Mouse (Mus musculus): Measurements from ENCODE around the gene Rsph4a. TPM values are rescaled to one million over a fixed set of nuclear protein-coding genes. Genes with fewer than 3 reads are reported as not detected.
"Not testable (repeated sequence)": the region's sequence is repeated elsewhere in the genome, so short reads cannot be mapped to it uniquely, and the experiment has no call there.

Rsph4a gene
- 0.65 and 0.76 TPM in 2 replicates for polyA plus RNA-seq (2015; fragmentation: Nextera tagmentation; extraction: Ambion mirVana)

GRCm38 (mm10) chr10:33904530-33905481, at the start of gene Rsph4a:
Rsph4a (plus strand) TSS chr10:33905111.
- ATAC-seq = peak; percentile 100
- Histone ChIP-seq H3K27me3 (replicated peaks; ENCODE audit: control insufficient read depth, insufficient read depth, low read length) (no peaks in the 10 kb centered on the region), H3K4me1 (replicated peaks; ENCODE audit: control insufficient read depth, insufficient read depth, low read length) (peaks cover 5% of the 10 kb centered on the region; the same call in 1 of the 2 replicates), H3K4me3 (replicated peaks; ENCODE audit: low read length) (peak within 1 kb of the TSS; percentile 50), H3K27ac (ENCODE audit: low read length) (no peak within 1 kb of the TSS), H3K9me3 (ENCODE audit: control insufficient read depth, low read length) (no peaks in the 10 kb centered on the region), H3K36me3 (ENCODE audit: control insufficient read depth, insufficient read depth) (no peaks in the 10 kb centered on the region), H3K4me2 (ENCODE audit: low read length) (peak within 1 kb of the TSS; percentile 63), H3K9ac (replicated peaks; ENCODE audit: low read depth, low read length) (peak within 1 kb of the TSS; percentile 43)
- WGBS = 6% methylated on average over 17 of the region's 17 CpGs

DNA sequence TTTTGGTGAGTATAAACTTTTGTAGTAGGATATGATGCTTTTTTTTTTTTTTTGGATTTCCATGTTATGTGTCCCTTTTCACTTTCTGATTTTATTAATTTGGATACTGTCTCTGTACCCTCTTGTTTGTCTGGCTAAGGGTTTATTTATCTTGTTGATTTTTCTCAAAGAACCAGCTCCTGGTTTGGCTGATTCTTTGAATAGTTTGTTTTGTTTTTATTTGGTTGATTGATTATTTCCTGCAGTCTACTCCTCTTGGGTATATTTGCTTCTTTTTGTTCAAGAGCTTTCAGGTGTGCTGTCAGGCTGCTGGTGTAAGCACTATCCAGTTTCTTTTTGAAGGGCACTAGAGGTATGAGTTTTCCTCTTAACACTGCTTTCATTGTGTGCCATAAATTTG, 47.5 kb upstream of the Rsph4a start, which contains the start of gene Sult3a1:
Sult3a1 (plus strand) TSS at position 301 of the 400 bp plus-strand sequence.
- H3K9ac ChIP-seq (replicated peaks; ENCODE audit: low read depth, low read length) = no peak within 1 kb of the TSS
- H3K4me2 ChIP-seq (ENCODE audit: low read length) = no peak within 1 kb of the TSS
- H3K36me3 ChIP-seq (ENCODE audit: control insufficient read depth, insufficient read depth) = no peaks in the 10 kb centered on the region
- no peak within 1 kb of the TSS for H3K27ac ChIP-seq (ENCODE audit: low read length)
- H3K4me3 ChIP-seq (replicated peaks; ENCODE audit: low read length) = no peak within 1 kb of the TSS
- H3K9me3 ChIP-seq (ENCODE audit: control insufficient read depth, low read length) = no peaks in the 10 kb centered on the region
- no peak for ATAC-seq
- no peaks in the 10 kb centered on the region for H3K27me3 ChIP-seq (replicated peaks; ENCODE audit: control insufficient read depth, insufficient read depth, low read length)
- H3K4me1 ChIP-seq (replicated peaks; ENCODE audit: control insufficient read depth, insufficient read depth, low read length) = no peaks in the 10 kb centered on the region

DNA sequence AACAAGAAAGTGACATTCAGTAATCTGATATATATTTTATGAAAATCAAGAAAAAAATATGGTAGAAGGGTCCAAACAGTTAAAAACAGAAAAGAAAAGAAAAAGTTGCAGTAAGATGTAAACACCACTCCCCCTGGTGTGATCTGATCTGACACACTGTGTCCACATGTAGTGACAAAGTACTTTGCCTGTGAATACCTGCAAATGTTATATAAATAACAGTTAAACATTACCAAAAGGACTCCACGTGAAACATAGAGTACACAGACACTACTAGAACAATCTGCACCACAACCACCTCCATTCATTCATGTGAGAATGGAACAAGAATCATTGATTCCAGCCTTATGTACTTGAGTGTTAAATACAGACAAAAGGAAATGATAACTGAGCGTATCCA, 38.9 kb upstream of the Rsph4a start:
- Histone ChIP-seq H3K9ac (replicated peaks; ENCODE audit: low read depth, low read length) (no peak overlapping the region), H3K36me3 (ENCODE audit: control insufficient read depth, insufficient read depth) (no peaks in the 10 kb centered on the region), H3K4me3 (replicated peaks; ENCODE audit: low read length) (no peak overlapping the region), H3K27me3 (replicated peaks; ENCODE audit: control insufficient read depth, insufficient read depth, low read length) (no peaks in the 10 kb centered on the region), H3K4me2 (ENCODE audit: low read length) (no peak overlapping the region), H3K27ac (ENCODE audit: low read length) (no peak overlapping the region), H3K9me3 (ENCODE audit: control insufficient read depth, low read length) (no peaks in the 10 kb centered on the region), H3K4me1 (replicated peaks; ENCODE audit: control insufficient read depth, insufficient read depth, low read length) (no peaks in the 10 kb centered on the region)
- no peak for ATAC-seq
- 85% methylated on average over 2 of the region's 2 CpGs for WGBS

GRCm38 (mm10) chr10:33870441-33870840, 34.5 kb upstream of the Rsph4a start:
- no peaks in the 10 kb centered on the region for H3K27me3 ChIP-seq (replicated peaks; ENCODE audit: control insufficient read depth, insufficient read depth, low read length)
- H3K4me2 ChIP-seq (ENCODE audit: low read length) = no peak overlapping the region
- H3K9ac ChIP-seq (replicated peaks; ENCODE audit: low read depth, low read length) = no peak overlapping the region
- no peaks in the 10 kb centered on the region for H3K4me1 ChIP-seq (replicated peaks; ENCODE audit: control insufficient read depth, insufficient read depth, low read length)
- H3K36me3 ChIP-seq (ENCODE audit: control insufficient read depth, insufficient read depth) = no peaks in the 10 kb centered on the region
- no peak overlapping the region for H3K4me3 ChIP-seq (replicated peaks; ENCODE audit: low read length)
- H3K27ac ChIP-seq (ENCODE audit: low read length) = no peak overlapping the region
- ATAC-seq = no peak
- no peaks in the 10 kb centered on the region for H3K9me3 ChIP-seq (ENCODE audit: control insufficient read depth, low read length)
- WGBS = 5% methylated on average over 1 of the region's 1 CpGs

- WGBS = 91% methylated on average over 2 of the region's 2 CpGs
- Histone ChIP-seq H3K4me2 (ENCODE audit: low read length) (no peak overlapping the region), H3K27ac (ENCODE audit: low read length) (no peak overlapping the region), H3K27me3 (replicated peaks; ENCODE audit: control insufficient read depth, insufficient read depth, low read length) (no peaks in the 10 kb centered on the region), H3K9me3 (ENCODE audit: control insufficient read depth, low read length) (no peaks in the 10 kb centered on the region), H3K4me1 (replicated peaks; ENCODE audit: control insufficient read depth, insufficient read depth, low read length) (no peaks in the 10 kb centered on the region), H3K36me3 (ENCODE audit: control insufficient read depth, insufficient read depth) (no peaks in the 10 kb centered on the region), H3K9ac (replicated peaks; ENCODE audit: low read depth, low read length) (no peak overlapping the region), H3K4me3 (replicated peaks; ENCODE audit: low read length) (no peak overlapping the region)
- ATAC-seq = no peak
Measured at GRCm38 (mm10) chr10:33872672-33873398, 32.1 kb upstream of the Rsph4a start.

DNA sequence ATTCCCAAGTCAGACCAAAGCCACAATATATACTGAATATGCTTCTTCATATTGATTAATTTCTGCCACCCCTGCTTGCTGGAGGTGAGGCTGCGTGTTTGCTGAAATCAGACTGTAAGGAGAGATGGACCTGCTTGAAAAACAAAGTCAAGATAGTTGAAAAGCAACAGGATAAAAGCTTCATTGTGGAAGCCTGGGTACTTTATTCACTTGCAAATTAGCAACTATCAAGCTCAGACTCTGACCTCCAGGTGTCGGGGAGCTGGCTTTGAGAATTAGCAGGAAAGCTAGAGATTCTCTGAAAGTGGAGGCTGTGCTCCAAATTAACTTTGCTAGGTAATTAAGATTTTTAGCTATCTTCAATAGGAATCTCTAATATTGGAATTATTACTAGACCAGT, 22.5 kb upstream of the Rsph4a start:
- WGBS = 87% methylated on average over 2 of the region's 2 CpGs
- not testable (repeated sequence) for H3K4me3 ChIP-seq (replicated peaks; ENCODE audit: low read length); H3K27me3 ChIP-seq (replicated peaks; ENCODE audit: control insufficient read depth, insufficient read depth, low read length); H3K9ac ChIP-seq (replicated peaks; ENCODE audit: low read depth, low read length); H3K9me3 ChIP-seq (ENCODE audit: control insufficient read depth, low read length); H3K4me1 ChIP-seq (replicated peaks; ENCODE audit: control insufficient read depth, insufficient read depth, low read length); H3K27ac ChIP-seq (ENCODE audit: low read length); ATAC-seq; H3K4me2 ChIP-seq (ENCODE audit: low read length); H3K36me3 ChIP-seq (ENCODE audit: control insufficient read depth, insufficient read depth)

DNA sequence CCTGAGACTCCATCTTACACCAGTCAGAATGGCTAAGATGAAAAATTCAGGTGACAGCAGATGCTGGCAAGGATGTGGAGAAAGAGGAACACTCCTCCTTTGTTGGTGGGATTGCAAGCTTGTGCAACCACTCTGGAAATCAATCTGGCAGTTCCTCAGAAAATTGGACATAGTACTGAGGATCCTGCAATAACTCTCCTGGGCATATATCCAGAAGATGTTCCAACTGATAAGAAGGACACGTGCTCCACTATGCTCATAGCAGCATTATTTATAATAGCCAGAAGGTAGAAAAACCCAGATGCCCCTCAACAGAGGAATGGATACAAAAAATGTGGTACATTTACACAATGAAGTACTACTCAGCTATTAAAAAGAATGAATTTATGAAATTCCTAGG, 3.4 kb upstream of the Rsph4a start:
- ATAC-seq; H3K27ac ChIP-seq (ENCODE audit: low read length): not testable (repeated sequence)
- 76% methylated on average over 1 of the region's 1 CpGs for WGBS

GRCm38 (mm10) chr10:33905489-33905888, 578 bp downstream of the Rsph4a start:
- peak overlapping the region; percentile 50 for H3K4me3 ChIP-seq (replicated peaks; ENCODE audit: low read length)
- WGBS = 3% methylated on average over 6 of the region's 6 CpGs
- H3K4me1 ChIP-seq (replicated peaks; ENCODE audit: control insufficient read depth, insufficient read depth, low read length) = peaks cover 5% of the 10 kb centered on the region; the same call in 1 of the 2 replicates
- peak overlapping the region; percentile 63 for H3K4me2 ChIP-seq (ENCODE audit: low read length)
- H3K36me3 ChIP-seq (ENCODE audit: control insufficient read depth, insufficient read depth) = no peaks in the 10 kb centered on the region
- no peaks in the 10 kb centered on the region for H3K27me3 ChIP-seq (replicated peaks; ENCODE audit: control insufficient read depth, insufficient read depth, low read length)
- H3K9ac ChIP-seq (replicated peaks; ENCODE audit: low read depth, low read length) = no peak overlapping the region
- ATAC-seq = no peak
- H3K27ac ChIP-seq (ENCODE audit: low read length) = no peak overlapping the region
- H3K9me3 ChIP-seq (ENCODE audit: control insufficient read depth, low read length) = no peaks in the 10 kb centered on the region

More for the DNA sequence above, 3.4 kb upstream of the Rsph4a start:
- not testable (repeated sequence) for H3K9ac ChIP-seq (replicated peaks; ENCODE audit: low read depth, low read length); H3K27me3 ChIP-seq (replicated peaks; ENCODE audit: control insufficient read depth, insufficient read depth, low read length); H3K36me3 ChIP-seq (ENCODE audit: control insufficient read depth, insufficient read depth); H3K4me3 ChIP-seq (replicated peaks; ENCODE audit: low read length); H3K9me3 ChIP-seq (ENCODE audit: control insufficient read depth, low read length); H3K4me2 ChIP-seq (ENCODE audit: low read length); H3K4me1 ChIP-seq (replicated peaks; ENCODE audit: control insufficient read depth, insufficient read depth, low read length)

DNA sequence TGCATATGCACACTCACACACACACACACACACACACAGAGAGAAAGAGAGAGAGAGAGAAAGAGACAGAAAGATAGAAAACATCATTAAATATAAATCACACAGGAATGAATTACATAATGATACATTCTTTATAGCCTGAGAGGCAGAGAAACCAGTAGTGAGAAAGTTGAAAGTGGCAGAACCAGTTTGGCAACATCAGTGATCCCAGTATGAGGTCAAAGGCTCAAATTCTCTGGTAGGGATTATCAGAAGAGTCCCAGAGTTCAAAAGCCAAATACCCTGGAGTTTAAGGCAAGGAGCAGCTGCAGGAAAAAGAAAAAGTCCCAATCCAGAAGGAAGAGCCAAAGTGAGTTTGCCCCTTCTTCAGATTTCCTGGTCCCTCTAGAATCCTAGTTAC, 35.8 kb downstream of the Rsph4a start:
- H3K27me3 ChIP-seq (replicated peaks; ENCODE audit: control insufficient read depth, insufficient read depth, low read length) = no peaks in the 10 kb centered on the region
- peaks cover 19% of the 10 kb centered on the region for H3K36me3 ChIP-seq (ENCODE audit: control insufficient read depth, insufficient read depth)
- H3K9ac ChIP-seq (replicated peaks; ENCODE audit: low read depth, low read length) = no peak overlapping the region
- H3K4me3 ChIP-seq (replicated peaks; ENCODE audit: low read length) = no peak overlapping the region
- H3K4me2 ChIP-seq (ENCODE audit: low read length) = no peak overlapping the region
- ATAC-seq = no peak
- H3K9me3 ChIP-seq (ENCODE audit: control insufficient read depth, low read length) = no peaks in the 10 kb centered on the region
- no peak overlapping the region for H3K27ac ChIP-seq (ENCODE audit: low read length)
- no peaks in the 10 kb centered on the region for H3K4me1 ChIP-seq (replicated peaks; ENCODE audit: control insufficient read depth, insufficient read depth, low read length)
